Mouse (Mus musculus) embryonic stem cell, embryonic (primary cell): ENCODE results near the gene Fgfr2.

Source experiments
- CTCF ChIA-PET, 4 experiments: fragments of 300-600 bp in 2 of 4; fragments of 350-600 bp in 2 of 4; sonication (Branson Sonifier 250); formaldehyde crosslinking; loops; one replicate each; lab custom pipeline; 2022; ENCODE audit warnings: inconsistent platforms in 2 of 4; lab: Charles Lee
- POLR2A ChIA-PET, 4 experiments: fragments of 300-600 bp in 2 of 4; fragments of 350-600 bp in 2 of 4; sonication (Branson Sonifier 250); formaldehyde crosslinking; loops; one replicate each; lab custom pipeline; 2022; ENCODE audit warnings: antibody characterized with exemption in 4 of 4, inconsistent platforms in 1 of 4; lab: Charles Lee

Gene Fgfr2

DNA sequence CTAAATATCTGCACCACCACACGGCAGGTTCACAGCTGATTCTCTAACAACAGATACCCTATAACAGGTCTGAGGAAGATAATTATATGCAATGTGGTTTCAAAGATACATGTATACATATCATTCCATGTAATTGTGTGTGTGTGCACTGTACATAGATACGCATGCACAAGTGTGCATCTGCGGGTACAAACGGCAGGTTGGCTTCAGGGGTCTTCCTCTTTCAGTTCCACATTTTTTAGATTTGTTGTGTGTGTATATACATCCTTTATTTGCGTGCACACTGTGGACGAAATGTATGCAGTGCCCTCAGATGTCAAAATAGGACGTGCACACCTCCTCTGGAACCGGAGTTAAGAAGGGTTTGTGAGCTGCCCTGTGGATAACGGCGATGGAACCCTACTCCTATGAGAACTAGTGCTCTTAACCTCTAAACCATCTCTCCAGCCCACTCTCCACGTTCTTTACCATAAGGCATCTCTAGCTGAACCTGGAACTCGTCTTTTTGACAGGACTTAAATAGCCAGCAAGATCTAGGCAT, 2575.4 kb downstream of the Fgfr2 start:
- POLR2A ChIA-PET, result interaction anchor here in 3 of 4 experiments (0.5 to 11.2 kb wide), 34 partner anchors 10 to 207 kb away, joined by 3 to 329 read pairs (median 5); partner anchors contain the start of gene Nsmce4a (in 2 of the 3)
- CTCF ChIA-PET, result interaction anchor here in 3 of 4 experiments (0.6 to 1.9 kb wide), 7 partner anchors 8 to 1974 kb away, joined by 3 to 11 read pairs (median 7); no protein-coding TSS in a partner anchor

GRCm38 (mm10) chr7:130546791-130547484, 2576.2 kb downstream of the Fgfr2 start:
- ChIA-PET POLR2A (interaction anchor here (0.6 to 11.2 kb wide), 63 partner anchors 9 to 1440 kb away, joined by 3 to 329 read pairs (median 4); partner anchors contain the start of genes Ate1 (in 3 of the 4) and Nsmce4a (in 2 of the 4)), CTCF (interaction anchor here (0.5 to 1.9 kb wide), 19 partner anchors 9 to 1973 kb away, joined by 3 to 20 read pairs (median 4); no protein-coding TSS in a partner anchor)

- ChIA-PET CTCF (interaction anchor here (0.5 to 1.9 kb wide), 13 partner anchors 10 to 228 kb away, joined by 3 to 20 read pairs (median 5); no protein-coding TSS in a partner anchor), POLR2A (interaction anchor here (0.6 to 11.2 kb wide), 52 partner anchors 8 to 1440 kb away, joined by 3 to 329 read pairs (median 5); partner anchors contain the start of genes Ate1 (in 3 of the 4) and Nsmce4a (in 2 of the 4))
Observed at GRCm38 (mm10) chr7:130546421-130546790, 2576.7 kb downstream of the Fgfr2 start.

DNA sequence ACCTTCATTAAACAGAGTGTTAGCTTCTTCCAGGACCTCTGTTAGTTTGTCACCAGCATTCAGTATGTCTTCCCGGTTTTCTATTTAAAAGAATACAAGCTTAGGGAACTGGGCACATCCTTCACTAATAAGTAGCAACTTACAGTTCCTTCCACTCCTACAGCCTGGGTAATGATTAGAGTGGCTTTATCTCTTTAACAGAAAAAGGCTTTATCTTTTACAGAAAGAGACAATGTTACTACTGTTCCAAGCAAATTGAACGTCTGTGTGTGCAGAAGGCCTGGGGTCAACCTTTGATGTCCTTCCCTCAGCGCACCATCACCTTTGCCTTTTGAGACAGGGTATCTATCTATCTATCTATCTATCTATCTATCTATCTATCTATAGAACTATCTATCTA, 2577.3 kb downstream of the Fgfr2 start:
- ChIA-PET POLR2A (interaction anchor here (0.6 to 11.2 kb wide), 49 partner anchors 9 to 403 kb away, joined by 3 to 329 read pairs (median 5); partner anchors contain the start of genes Ate1 (in 2 of the 4) and Nsmce4a (in 2 of the 4)), CTCF (interaction anchor here (0.7 to 1.9 kb wide), 10 partner anchors 10 to 229 kb away, joined by 3 to 20 read pairs (median 6); no protein-coding TSS in a partner anchor)

DNA sequence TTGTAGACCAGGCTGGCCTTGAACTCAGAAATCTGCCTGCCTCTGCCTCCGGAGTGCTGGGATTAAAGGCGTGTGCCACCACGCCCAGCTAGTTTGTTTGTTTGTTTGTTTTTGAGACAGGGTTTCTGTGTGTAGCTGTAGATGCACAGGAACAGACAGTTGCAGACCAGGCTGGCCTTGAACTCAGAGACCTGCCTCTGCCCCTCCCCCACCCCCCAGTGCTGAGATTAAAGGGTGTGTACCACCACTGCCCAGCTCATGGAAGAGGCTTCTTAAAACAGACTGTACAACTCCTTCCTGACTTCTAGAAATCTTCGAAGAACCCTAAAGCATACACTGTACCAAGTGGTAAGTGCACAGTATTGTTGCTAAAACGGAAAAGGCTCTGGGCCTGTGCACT, 2577.7 kb downstream of the Fgfr2 start:
- ChIA-PET POLR2A (interaction anchor here (0.7 to 11.2 kb wide), 34 partner anchors 9 to 343 kb away, joined by 3 to 329 read pairs (median 6); partner anchors contain the start of genes Nsmce4a (in 2 of the 4) and Ate1 (in 1 of the 4)), CTCF (interaction anchor here in 2 of 4 experiments (1.3 to 1.9 kb wide), 3 partner anchors 9 to 13 kb away, joined by 3 to 9 read pairs (median 8); no protein-coding TSS in a partner anchor)

DNA sequence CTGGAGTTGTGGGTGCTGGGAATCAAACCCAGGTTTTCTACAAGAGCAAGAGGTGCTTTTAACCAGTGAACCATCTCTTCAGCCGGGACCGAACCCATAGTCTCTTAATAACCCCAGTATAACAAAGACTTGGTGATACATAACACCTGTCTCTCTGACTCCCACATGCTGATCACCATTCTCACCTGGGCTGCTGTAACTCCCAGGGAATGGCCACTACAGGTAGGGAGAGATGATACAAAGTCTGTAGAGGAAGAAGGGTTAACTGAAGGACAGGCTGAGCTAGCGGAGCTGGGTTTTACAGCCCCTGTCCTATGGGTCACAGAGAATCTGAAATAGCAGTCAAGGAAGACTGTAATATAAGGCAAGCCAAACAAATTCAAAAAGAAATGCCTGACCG, 2580.0 kb downstream of the Fgfr2 start:
- ChIA-PET CTCF (interaction anchor here in 2 of 4 experiments (0.7 to 1.3 kb wide), 3 partner anchors 9 to 13 kb away, joined by 3 to 6 read pairs (median 3); no protein-coding TSS in a partner anchor), POLR2A (interaction anchor here in 3 of 4 experiments (0.7 to 11.2 kb wide), 10 partner anchors 9 to 148 kb away, joined by 3 to 329 read pairs (median 4); no protein-coding TSS in a partner anchor)

DNA sequence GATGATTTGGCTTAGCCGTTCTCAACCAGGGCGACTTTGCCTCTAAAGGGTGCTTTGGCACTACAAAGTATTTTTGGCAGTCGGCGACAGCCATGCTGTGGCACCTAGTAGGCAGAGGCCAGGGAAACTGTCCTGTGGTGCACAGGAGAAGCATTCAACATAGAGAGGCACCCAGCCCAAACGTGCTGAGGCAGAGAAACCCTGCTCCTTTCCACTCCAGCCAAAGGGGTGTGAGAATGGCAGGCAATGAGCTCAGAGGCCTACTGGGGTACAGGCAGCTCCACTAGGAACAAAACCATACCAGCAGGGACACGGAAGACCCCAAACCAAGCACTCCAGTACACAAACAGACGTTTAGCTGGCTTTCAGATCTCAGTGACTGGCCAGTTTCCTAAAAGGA, 2583.0 kb downstream of the Fgfr2 start:
- ChIA-PET CTCF (interaction anchor here in 1 of 4 experiments (0.7 to 1.6 kb wide), 3 partner anchors 9 to 65 kb away, joined by 3 to 9 read pairs (median 3); no protein-coding TSS in a partner anchor), POLR2A (interaction anchor here in 3 of 4 experiments (0.5 to 11.2 kb wide), 13 partner anchors 7 to 857 kb away, joined by 3 to 329 read pairs (median 3); partner anchors contain the start of gene Ate1 (in 1 of the 3))

- ChIA-PET CTCF (no interaction called here), POLR2A (interaction anchor here in 2 of 4 experiments (6.6 to 15.7 kb wide), 3 partner anchors 7 to 67 kb away, joined by 56 to 329 read pairs (median 190); no protein-coding TSS in a partner anchor)
Observed at GRCm38 (mm10) chr7:130537068-130537467, 2586.1 kb downstream of the Fgfr2 start.

DNA sequence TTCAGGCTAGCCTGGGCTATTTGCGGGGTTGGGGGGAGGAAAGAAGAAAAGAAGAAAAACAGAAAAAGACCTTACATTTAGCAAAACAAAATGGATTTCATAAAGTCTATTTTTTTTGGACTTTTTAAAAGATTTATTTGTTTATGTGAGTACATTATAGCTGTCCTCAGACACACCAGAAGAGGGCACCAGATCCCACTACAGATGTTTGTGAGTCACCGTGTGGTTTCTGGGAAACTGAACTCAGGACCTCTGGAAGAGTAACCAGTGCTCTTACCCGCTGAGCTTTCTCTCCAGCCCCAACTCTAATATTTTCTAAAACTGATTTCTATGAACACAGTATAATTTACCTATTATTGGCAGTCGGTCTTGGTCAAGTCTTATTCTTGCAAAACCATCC, 2588.0 kb downstream of the Fgfr2 start:
- ChIA-PET CTCF (interaction anchor here in 2 of 4 experiments (1.0 to 2.6 kb wide), 4 partner anchors 8 to 90 kb away, joined by 3 to 20 read pairs (median 3); no protein-coding TSS in a partner anchor), POLR2A (interaction anchor here in 3 of 4 experiments (0.9 to 15.7 kb wide), 17 partner anchors 8 to 409 kb away, joined by 3 to 329 read pairs (median 5); partner anchors contain the start of genes Ate1 (in 1 of the 3) and Tacc2 (in 1 of the 3))

- ChIA-PET POLR2A (interaction anchor here (0.6 to 15.7 kb wide), 58 partner anchors 8 to 411 kb away, joined by 3 to 329 read pairs (median 4); partner anchors contain the start of genes Ate1 (in 3 of the 4), Nsmce4a (in 2 of the 4) and Tacc2 (in 1 of the 4)), CTCF (interaction anchor here (0.6 to 2.6 kb wide), 37 partner anchors 9 to 1339 kb away, joined by 3 to 20 read pairs (median 4); no protein-coding TSS in a partner anchor)
Observed at GRCm38 (mm10) chr7:130533316-130534260, 2589.6 kb downstream of the Fgfr2 start.

DNA sequence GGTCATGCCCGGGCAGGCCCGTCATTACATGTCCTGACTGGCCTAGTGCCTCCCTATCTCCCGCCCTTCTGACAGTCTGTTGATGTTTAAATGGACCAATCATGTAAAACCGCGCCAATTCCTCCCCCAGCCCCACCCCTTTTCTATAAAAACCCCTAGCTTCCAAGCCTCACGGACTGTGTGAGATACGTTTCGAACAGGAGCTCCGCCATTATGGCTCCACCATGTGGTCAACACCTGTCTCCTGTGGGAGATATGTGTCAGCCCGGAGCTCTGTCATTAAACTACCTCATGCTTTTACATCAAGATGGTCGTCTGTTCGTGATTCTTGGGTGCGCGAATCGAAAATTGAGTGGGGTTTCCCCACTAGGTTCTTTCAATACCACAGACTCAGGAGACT, 2592.0 kb downstream of the Fgfr2 start:
- POLR2A ChIA-PET, result interaction anchor here (0.6 to 15.7 kb wide), 49 partner anchors 9 to 951 kb away, joined by 3 to 329 read pairs (median 5); partner anchors contain the start of genes Ate1 (in 2 of the 4), Nsmce4a (in 2 of the 4) and Tacc2 (in 1 of the 4)
- CTCF ChIA-PET, result interaction anchor here in 2 of 4 experiments (0.9 to 2.3 kb wide), 4 partner anchors 9 to 131 kb away, joined by 3 to 9 read pairs (median 4); no protein-coding TSS in a partner anchor

DNA sequence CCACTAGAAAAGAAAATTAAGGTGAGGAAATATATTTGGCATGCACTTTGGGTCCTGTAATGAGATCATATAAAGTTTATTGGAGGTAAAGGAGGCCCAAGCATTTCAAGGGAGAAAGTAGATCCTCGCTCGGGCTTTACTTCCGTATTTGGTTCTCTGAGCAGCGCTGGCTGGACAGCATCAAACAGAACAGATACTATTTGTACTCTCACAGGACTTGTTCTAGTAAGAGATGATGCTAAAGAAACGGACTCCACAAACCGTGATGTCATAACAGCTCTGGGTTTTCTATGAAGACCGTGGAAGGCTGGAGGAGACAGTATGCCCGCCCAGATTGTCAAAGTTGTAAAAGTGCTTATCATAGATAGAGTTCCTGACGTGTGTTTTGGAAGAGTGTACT, 2595.8 kb downstream of the Fgfr2 start:
- POLR2A ChIA-PET, result interaction anchor here in 3 of 4 experiments (0.6 to 15.7 kb wide), 7 partner anchors 8 to 348 kb away, joined by 3 to 329 read pairs (median 4); no protein-coding TSS in a partner anchor
- CTCF ChIA-PET, result no interaction called here

DNA sequence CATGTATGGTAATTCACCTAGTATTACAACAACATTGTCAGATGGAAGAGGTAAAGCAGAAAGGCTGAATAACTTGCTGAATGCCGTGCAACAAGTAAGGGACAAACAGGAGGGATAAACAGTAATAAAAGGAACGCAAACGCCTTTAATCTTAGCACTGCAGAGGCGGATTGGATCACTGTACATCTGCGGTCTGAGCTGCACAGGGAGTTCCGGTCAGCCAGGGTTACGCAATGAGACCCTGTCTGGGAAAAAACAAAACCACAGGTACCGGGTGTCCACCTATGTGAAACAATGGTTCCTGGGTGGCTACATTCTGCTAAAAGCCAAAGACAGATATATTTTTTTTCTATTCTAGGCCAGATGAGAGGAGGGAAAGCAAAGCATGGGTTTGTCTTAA, 2599.7 kb downstream of the Fgfr2 start:
- ChIA-PET POLR2A (interaction anchor here in 2 of 4 experiments (5.8 to 15.7 kb wide), 3 partner anchors 8 to 22 kb away, joined by 63 to 329 read pairs (median 112); no protein-coding TSS in a partner anchor), CTCF (no interaction called here)

GRCm38 (mm10) chr7:130520812-130521422, 2602.2 kb downstream of the Fgfr2 start:
- POLR2A ChIA-PET, result interaction anchor here in 3 of 4 experiments (0.6 to 9.0 kb wide), 8 partner anchors 10 to 295 kb away, joined by 3 to 112 read pairs (median 10); no protein-coding TSS in a partner anchor
- CTCF ChIA-PET, result no interaction called here

DNA sequence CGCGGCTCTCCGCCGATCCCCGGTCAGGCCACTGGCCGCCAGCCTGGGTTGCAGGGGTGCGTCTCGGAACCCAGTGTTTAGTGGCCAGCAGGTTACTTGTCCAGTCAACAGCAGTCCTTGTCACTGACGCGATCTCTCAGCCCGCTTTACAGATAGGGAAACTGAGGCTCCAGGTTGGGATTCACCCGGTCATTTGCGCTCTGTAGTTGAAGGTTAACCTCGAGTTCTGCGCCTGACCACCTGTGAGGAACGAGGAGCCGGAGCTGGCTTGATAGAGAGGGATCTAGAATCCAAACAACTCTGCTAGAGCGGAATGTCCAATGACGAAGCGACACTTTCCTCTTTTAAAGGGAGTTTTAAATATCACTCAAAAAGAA, 2603.1 kb downstream of the Fgfr2 start, which contains the start of gene Ate1:
Gene Ate1, minus strand, starts transcription at position 321 of the 377 bp plus-strand sequence.
- ChIA-PET CTCF (interaction anchor here in 3 of 4 experiments (0.6 to 1.4 kb wide), 4 partner anchors 12 to 139 kb away, joined by 3 to 14 read pairs (median 4); no protein-coding TSS in a partner anchor), POLR2A (interaction anchor here (1.0 to 9.0 kb wide), 14 partner anchors 8 to 342 kb away, joined by 3 to 112 read pairs (median 6); no protein-coding TSS in a partner anchor)
